Mouse (Mus musculus) heart, adult 2 months (tissue): ENCODE data around the gene Thop1.

ENCODE experiments used
- CTCF ChIP-seq: fragments of 200-600 bp; IDR thresholded peaks from 2 replicates; pipeline ENCODE4 v1.8.1; 2022; ENCODE audit warnings: antibody characterized with exemption, mild to moderate bottlenecking, moderate library complexity
- EP300 ChIP-seq: fragments of 200-500 bp; IDR thresholded peaks from 2 replicates; pipeline ENCODE4 v1.6.1; 2011; ENCODE audit warnings: low read depth, low read length, control low read depth; ENCODE audit not compliant: insufficient read depth
- POLR2A ChIP-seq: fragments of 200-500 bp; IDR thresholded peaks from 2 replicates; pipeline ENCODE4 v1.6.1; 2011; ENCODE audit warnings: mild to moderate bottlenecking, low read depth, low read length, control low read depth; ENCODE audit not compliant: insufficient read depth

DNA sequence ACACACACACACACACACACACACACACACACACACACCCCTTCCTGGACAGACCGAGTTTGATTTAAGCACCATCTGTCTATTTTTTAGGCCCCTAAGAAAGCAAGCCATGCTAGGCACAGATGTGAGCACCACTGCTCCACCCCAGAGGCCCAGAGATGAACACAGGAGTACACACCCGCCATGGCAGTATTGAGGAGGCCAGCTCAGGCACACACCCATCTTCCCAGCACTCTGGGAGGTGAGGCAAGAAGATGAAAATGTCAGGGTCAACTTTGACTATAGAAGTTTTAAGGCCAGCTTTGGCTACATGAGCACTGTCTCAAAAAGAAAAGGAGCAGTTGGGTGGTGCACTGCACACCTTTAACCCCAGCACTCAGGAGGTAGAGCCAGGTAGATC lies 53.1 kb downstream of the Thop1 start:
- TF ChIP-seq POLR2A (no peak), CTCF (no peak), EP300 (no peak)
